Mouse (Mus musculus): ENCODE data around the gene Tor1a. TPM values are rescaled to one million over a fixed set of nuclear protein-coding genes. Genes with fewer than 3 reads are reported as not detected.
"Not testable (repeated sequence)": the region's sequence is repeated elsewhere in the genome, so short reads cannot be mapped to it uniquely, and the experiment has no call there.

The Tor1a gene
- total RNA-seq, 1 experiment from 2014 or later = 42.7 TPM

GRCm38 (mm10) chr2:30918126-30918525, 49.6 kb downstream of the Tor1a start:
- DNase-seq = no peak

- no peak for DNase-seq
These were observed 50.1 kb downstream of the Tor1a start for GRCm38 (mm10) chr2:30917649-30918048.

- DNase-seq = not testable (repeated sequence)
These were observed 51.8 kb downstream of the Tor1a start for GRCm38 (mm10) chr2:30915933-30916332.

- DNase-seq = no peak
These were observed 52.4 kb downstream of the Tor1a start for GRCm38 (mm10) chr2:30915376-30915775.

GRCm38 (mm10) chr2:30914836-30915235, 52.9 kb downstream of the Tor1a start:
- no peak for DNase-seq

GRCm38 (mm10) chr2:30913022-30913421, 54.7 kb downstream of the Tor1a start:
- DNase-seq = no peak

GRCm38 (mm10) chr2:30912291-30912773, 55.4 kb downstream of the Tor1a start:
- peak; percentile 60 for DNase-seq

Other genes with a start within 250 kb of the Tor1a start
- 5.0 and 5.9 TPM in 2 replicates for gene 1700001O22Rik, start 164.3 kb downstream of the Tor1a start, total RNA-seq (2021)
- gene Ntmt1, start 160.1 kb downstream of the Tor1a start, total RNA-seq (2021) = 46.1 and 57.5 TPM in 2 replicates
- gene Asb6, start 137.6 kb downstream of the Tor1a start, total RNA-seq (2021) = 29.2 and 31.5 TPM in 2 replicates
- 0.76 TPM in 1 of 2 replicates, not detected in the other for gene Prrx2, start 133.0 kb downstream of the Tor1a start, total RNA-seq (2021)
- gene Ptges, start 38.1 kb downstream of the Tor1a start, total RNA-seq (2021) = 15.8 and 16.7 TPM in 2 replicates
- 53.5 and 59.8 TPM in 2 replicates for gene Tor1b, start 15.0 kb downstream of the Tor1a start, total RNA-seq (2021)
- 46.9 TPM in 2 replicates for gene BC005624, start 14.3 kb upstream of the Tor1a start, total RNA-seq (2021)
- gene Usp20, start 14.3 kb upstream of the Tor1a start, total RNA-seq (2021) = 22.9 and 31.3 TPM in 2 replicates
- 50.9 and 66.0 TPM in 2 replicates for gene Fnbp1, start 174.1 kb upstream of the Tor1a start, total RNA-seq (2021)
- 54.1 and 63.6 TPM in 2 replicates for gene Gpr107, start 184.4 kb upstream of the Tor1a start, total RNA-seq (2021)

Measured in adrenal gland, postnatal 25 days (tissue).